Mouse (Mus musculus) left cerebral cortex, adult 8-10 months (tissue): Measurements from ENCODE around the gene Omp. TPM values are rescaled to one million over a fixed set of nuclear protein-coding genes. Genes with fewer than 3 reads are reported as not detected.
A peak's percentile ranks its signal among the peaks of the same experiment; 100 is the strongest.

Experiments
- DNase-seq, 2 experiments: peaks; one replicate each; pipeline ENCODE4 v3.0.0; 2022; ENCODE audit warnings: low spot score in 2 of 2
- total RNA-seq, 4 experiments: library from RNA; stranded (reverse); gene quantifications; 2 replicates each; pipeline ENCODE4 v1.2.4; 2022

Omp gene
- total RNA-seq, 4 experiments from 2014 or later: 0.55 to 1.4 (median 0.73) TPM

- DNase-seq: peak; percentile 59 to 73
These were observed 42.0 kb downstream of the Omp start for GRCm38 (mm10) chr7:98103002-98103941.

- no peak for DNase-seq
These were observed 42.8 kb downstream of the Omp start for GRCm38 (mm10) chr7:98102488-98102887.

- no peak for DNase-seq
These were observed 47.7 kb downstream of the Omp start for GRCm38 (mm10) chr7:98097557-98097956.

- no peak for DNase-seq
These were observed 49.5 kb downstream of the Omp start for GRCm38 (mm10) chr7:98095852-98096251.

Other genes with a start within 250 kb of the Omp start
- under 1 TPM in 2 of 4 experiments, not detected in 2; 0.11 to 0.32 TPM for gene Gdpd4, start 225.5 kb downstream of the Omp start, total RNA-seq
- gene Myo7a, start 26.0 kb downstream of the Omp start, total RNA-seq: 10 to 100 TPM; 11.1 to 15.8 (median 14.0) TPM
- 10 to 100 TPM; 30.8 to 35.2 (median 31.7) TPM for gene Capn5, start 32.8 kb upstream of the Omp start, total RNA-seq
- under 1 TPM; 0.15 to 0.41 (median 0.28) TPM for gene B3gnt6, start 54.0 kb upstream of the Omp start, total RNA-seq
- 10 to 100 TPM; 25.1 to 27.2 (median 25.5) TPM for gene Acer3, start 175.7 kb upstream of the Omp start, total RNA-seq
- 1 to 10 TPM; 2.4 to 4.2 (median 2.9) TPM for gene Tsku, start 215.8 kb upstream of the Omp start, total RNA-seq